Mouse (Mus musculus): ENCODE measurements around the gene Rbpj. TPM values are rescaled to one million over a fixed set of nuclear protein-coding genes. Genes with fewer than 3 reads are reported as not detected.
A peak's percentile ranks its signal among the peaks of the same experiment; 100 is the strongest.

Gene Rbpj
- total RNA-seq, 2 experiments from 2014 or later = 27.8 to 29.0 TPM

DNA sequence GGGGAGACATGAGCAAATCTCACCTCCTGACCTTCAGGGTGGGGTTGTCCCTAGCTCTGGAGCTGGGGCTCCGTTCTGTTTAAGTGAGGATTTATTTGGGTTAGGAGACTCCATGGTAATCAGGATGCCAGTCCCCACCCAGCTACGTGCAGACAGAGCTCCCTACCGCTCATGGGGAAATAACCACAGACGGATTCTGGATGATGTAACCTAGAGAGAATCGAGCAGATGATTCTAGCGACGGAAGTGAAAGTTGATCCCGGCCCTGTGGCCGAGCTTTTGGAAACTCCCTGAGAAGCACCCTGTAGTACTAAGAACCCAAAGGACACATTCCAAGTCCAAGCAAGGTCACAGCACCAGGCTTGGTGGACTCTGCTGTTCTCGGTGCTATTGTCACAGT, 43.5 kb downstream of the Rbpj start:
- DNase-seq (ENCODE audit: low spot score in 2 of 2) = no peak

DNA sequence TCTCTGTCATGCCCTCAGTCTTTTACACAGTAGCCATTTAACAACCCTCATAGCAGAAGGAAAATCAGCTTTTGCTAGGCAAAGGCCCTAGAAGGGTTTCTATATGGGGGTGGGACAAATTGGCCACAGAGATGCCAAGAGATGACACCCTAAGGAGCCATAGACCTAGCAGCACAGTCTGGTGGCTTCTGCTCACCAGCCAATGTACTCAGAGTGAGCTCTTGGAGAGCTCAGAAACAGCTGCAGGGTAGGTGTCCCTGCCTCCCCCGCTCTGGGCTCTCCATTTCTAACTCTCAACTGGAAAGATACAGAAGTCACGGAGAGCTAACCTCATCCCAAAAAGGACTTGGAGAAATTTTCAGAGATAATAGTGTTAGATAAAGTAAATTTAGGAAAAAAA, 44.0 kb downstream of the Rbpj start:
- peak; percentile 31 to 39 for DNase-seq (ENCODE audit: low spot score in 2 of 2)

DNA sequence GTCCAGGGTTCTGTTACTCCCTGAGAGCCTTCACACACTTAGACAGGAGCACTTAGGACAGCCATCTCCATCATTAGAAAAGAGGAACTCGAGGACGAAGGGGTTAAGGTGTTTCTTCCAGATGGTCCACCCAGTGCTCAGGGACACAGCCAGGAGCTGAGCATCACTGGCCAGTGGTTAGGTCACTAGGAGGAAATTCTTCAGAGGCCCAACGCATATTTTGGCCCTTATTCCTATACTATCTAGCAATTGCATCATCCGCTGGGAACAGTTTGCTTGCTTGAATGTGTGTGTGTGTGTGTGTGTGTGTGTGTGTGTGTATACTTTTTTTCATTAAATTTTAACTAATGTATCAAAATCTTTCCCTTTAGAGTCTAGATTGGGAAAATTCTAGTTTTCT, 45.5 kb downstream of the Rbpj start:
- DNase-seq (ENCODE audit: low spot score in 2 of 2) = no peak

DNA sequence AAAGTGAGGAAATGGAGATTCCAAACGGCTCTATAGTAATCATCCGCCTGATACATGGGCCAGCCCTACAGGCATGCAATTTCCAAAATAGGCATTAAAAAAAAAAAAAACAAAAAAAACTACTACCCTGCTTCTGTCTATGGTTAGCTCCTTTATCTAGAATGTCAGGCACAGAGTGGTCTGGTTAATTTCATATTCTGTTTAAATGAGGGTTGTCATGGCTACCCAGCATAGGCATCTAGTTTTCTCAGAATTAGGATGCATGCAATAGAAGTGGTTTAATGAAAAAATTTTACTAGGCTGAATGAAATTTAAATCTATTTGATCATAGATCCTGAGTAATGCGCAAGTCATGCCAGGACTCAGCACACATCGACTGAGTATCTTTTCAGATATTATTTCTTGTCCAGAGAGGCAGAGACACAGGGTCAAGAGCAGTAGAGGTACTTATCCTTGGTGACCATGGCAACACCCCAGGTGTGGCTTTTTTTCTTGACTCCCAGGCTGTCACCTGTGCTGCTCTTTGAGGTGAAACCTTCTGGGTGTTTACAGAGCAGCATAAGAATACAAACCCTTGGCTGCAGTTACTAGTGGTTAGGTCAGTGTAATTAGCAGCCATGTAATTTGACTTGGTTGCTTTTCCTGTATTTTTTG, 49.1 kb downstream of the Rbpj start:
- no peak for DNase-seq (ENCODE audit: low spot score in 2 of 2)

DNA sequence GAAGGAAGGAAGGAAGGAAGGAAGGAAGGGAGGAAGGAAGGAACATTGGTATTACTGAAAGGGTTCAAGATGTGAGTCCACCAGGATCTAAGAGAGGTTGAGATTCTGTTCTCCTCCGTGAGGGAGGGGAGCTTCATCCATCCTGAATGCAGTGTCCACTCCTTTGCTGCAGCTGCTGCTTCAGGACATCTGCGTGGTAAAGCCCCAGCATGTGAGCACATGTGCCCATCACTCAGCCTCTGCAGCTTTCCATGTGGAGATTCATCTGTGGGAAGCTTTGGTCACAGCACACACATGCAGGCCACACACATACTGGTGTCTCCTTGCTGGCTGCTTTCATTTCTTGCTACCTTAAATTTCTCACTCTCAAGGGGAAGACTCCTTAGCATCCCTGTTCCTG, 50.5 kb downstream of the Rbpj start:
- no peak for DNase-seq (ENCODE audit: low spot score in 2 of 2)

DNA sequence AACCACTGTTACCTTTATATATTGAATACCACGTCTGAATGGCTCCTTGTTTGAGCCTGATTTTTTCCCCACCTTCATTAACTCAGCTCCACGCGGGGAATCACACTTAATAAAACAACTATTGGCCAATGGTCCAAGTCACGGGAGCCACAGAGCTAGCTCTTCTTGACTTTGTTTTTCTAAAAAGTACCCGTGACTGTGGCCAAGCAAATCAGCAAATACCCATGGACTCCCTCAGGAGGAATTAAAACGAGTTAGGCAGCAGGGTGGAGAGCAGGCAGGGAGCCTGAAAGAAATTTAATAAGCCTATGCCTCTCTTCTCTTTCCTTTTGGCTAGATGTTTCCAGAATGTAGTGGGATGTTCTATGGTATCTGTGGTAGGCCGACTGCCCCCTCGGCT, 51.9 kb downstream of the Rbpj start:
- DNase-seq (ENCODE audit: low spot score in 2 of 2) = no peak

DNA sequence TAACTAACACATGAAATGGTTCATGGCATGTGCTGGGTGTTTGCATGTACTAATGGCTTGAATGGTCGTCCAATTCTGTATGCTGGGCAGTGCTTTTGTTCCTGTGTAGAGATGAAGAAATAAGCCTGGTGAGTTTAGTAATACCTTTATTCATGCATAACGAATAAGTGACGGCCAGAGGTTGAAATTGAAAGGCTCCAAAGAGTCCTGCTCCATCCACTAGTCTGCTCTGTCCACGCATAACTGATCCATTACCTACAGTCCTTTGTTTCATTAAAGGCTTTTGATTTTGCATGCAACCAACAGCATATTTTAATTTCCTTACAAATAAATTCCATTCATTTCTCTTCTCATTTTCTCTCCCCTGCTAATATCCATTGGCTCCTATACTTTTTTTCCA, 53.2 kb downstream of the Rbpj start:
- DNase-seq (ENCODE audit: low spot score in 2 of 2) = no peak

DNA sequence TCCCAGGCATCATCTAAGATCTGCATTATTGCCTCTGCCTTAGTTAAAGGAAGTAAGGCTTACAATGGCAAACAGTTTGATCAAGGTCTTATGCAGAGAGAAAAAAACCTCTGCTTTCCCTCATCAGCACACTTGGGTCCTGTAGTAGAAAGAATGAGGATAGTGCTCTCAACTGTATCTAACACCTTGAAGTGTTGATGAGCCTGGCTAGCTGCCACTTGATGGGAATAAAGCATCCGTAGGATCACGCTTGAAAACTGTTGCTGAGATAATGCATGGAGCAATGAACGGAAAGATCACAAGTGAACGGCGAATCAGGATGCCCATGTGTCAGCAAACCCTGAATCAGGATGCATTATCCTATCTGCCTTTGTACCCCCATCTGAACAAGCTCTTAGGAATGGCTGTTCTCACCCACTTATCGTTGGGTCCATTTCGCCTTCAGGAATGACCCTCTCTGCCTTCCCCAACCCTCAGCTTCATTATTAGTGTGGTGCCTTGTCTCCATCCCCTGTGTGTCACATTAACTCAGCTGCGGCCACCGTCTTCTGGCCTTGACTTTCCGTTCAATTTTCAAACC, 54.1 kb downstream of the Rbpj start:
- no peak for DNase-seq (ENCODE audit: low spot score in 2 of 2)

DNA sequence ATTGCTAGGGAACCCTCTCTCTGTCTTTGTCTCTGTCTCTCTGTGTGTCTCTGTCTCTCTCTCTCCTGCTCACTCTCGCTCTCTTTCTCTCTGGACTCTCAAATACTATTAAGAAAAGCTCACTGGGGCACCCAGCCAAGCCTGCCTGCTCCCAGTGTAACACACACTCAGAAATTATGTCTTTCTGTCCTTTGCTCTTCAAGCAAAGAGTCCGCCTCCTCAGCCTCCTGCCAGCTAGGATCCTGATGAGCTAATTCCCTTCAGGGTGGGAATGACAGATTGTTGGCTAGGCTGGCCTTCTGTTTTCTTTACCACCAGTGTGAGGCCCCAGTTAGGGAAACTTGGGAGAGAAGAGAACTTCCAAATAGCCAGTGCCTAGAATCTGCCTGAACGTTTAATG, 57.1 kb downstream of the Rbpj start:
- DNase-seq (ENCODE audit: low spot score in 2 of 2) = peak; percentile 29 to 51

DNA sequence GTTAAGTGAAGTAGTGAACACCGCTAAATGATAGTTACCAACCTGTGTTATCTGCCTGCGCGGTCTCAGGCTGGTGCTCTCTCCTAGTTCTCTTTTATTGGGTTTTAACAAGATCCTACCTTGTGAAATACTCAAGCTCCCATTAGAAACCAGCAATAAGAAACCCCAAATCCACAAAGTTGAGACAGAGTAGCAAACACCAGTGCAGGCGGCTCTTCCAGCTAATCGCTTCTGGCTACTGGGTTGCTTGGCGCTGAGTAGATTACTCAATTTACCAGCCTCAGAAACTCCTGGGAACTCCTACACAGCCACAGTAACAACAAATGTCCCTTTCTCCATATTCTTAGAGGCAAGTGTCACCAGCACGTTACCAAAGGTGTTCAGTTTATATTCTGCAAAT, 58.2 kb downstream of the Rbpj start:
- DNase-seq (ENCODE audit: low spot score in 2 of 2) = no peak

DNA sequence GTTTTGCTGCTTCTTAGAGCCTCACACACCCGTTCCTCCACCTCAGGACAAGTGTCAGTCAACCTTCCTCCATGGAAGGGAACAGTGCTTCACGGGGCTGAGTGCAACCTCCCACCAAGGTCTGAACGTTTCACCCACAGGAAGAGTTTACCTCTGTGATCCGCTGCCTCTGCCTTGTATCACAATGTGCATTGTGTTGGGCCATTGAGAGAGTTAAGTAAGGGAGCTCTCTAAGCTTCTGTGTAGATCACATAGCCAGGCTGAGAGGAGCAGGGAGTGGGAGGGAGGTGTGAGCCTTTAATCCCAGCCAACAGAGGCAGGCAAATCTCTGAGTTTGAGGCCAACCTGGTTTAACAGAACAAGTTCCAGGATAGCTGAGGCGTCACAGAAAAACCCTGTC, 58.9 kb downstream of the Rbpj start:
- DNase-seq (ENCODE audit: low spot score in 2 of 2) = no peak

DNA sequence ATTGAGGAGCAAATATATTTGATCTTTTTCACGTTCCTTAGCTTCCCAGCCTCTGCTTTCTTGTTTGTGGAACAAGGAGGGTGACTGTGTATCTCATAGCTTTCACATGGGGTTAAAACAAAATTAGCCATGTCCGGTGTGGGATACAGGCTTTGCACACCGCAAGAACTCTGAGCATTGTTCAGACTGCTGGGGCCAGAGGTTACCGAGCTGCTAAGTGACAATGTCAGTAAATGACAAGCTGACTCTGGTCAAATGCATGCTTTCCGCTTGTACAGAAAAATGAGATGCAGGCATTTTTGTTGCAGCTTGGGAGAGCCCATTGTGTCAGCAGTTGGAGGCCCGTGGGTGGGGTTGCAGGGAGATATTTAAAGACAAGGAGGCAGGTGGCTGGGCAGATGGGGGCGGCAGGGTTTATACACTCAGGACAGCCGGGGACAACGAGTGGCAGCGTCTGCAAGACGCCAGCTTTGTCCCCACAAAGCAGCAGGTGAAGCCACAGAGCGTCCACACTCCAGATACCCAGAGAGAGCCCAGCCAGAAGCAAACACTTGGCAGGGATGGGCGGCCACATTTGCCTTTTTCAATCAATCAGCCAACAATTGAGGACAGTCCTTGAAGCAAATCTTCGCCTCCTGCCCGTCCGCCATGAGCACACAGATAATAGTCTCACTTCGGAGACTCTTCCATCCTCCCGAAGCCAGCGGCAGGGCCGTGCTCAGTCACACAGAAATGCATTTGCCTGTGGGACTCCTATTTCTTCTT, 59.5 kb downstream of the Rbpj start:
- DNase-seq (ENCODE audit: low spot score in 2 of 2) = peak; percentile 72 to 86

DNA sequence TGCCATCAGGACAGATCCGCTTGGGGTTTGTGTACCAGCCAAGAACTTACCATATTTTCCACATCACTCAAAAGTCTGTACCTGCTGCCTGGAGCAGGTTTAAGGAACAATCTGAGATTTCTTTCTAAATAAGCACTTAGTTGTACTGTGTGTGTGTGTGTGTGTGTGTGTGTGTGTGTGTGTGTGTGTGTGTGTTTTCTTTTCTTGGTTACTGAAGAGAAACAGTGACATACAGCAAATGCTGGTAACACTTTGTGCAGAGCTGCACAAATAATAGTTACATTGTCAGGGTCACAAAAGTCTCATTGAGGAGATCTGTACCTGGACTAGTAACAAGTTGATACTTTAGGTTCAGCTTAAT, 60.1 kb downstream of the Rbpj start:
- DNase-seq (ENCODE audit: low spot score in 2 of 2) = no peak

DNA sequence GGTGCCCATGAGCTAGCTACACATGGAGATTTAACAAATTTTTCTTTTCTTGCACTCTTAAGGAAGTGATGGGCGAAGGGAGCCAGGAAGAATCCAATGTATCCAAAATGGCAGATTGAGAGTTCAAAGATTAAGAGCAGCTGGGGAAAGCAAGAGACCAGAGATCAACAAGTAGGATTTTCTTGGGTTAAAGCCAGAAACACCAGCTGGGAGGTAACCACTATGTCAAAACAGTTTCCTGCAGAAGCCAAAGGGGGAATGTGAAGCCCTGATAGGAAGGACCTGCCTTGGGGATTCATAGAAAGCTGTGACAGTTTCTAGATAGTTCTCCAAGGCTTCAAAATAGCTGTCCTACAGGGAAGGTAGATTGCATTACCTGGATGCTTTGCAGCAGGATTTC, 63.9 kb downstream of the Rbpj start:
- no peak for DNase-seq (ENCODE audit: low spot score in 2 of 2)

DNA sequence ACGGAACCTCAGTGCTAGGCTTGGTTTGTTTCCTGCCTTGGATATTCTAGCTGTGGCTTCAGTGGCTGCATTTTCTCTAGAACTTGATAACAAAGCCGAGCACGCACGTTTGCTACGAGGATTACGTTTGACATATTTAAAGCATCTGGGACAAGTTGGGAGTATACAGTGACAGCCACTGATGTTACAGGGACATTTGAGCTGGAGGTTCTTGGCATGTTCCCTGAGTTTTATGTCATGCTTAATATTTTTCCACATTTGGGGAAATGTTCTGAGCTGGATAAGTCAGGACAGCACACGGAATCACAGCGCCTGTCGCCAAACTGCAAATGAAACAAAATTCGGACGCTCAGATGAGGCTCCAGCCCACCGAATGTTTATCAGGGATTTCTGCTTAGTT, 69.1 kb downstream of the Rbpj start:
- DNase-seq (ENCODE audit: low spot score in 2 of 2) = no peak

DNA sequence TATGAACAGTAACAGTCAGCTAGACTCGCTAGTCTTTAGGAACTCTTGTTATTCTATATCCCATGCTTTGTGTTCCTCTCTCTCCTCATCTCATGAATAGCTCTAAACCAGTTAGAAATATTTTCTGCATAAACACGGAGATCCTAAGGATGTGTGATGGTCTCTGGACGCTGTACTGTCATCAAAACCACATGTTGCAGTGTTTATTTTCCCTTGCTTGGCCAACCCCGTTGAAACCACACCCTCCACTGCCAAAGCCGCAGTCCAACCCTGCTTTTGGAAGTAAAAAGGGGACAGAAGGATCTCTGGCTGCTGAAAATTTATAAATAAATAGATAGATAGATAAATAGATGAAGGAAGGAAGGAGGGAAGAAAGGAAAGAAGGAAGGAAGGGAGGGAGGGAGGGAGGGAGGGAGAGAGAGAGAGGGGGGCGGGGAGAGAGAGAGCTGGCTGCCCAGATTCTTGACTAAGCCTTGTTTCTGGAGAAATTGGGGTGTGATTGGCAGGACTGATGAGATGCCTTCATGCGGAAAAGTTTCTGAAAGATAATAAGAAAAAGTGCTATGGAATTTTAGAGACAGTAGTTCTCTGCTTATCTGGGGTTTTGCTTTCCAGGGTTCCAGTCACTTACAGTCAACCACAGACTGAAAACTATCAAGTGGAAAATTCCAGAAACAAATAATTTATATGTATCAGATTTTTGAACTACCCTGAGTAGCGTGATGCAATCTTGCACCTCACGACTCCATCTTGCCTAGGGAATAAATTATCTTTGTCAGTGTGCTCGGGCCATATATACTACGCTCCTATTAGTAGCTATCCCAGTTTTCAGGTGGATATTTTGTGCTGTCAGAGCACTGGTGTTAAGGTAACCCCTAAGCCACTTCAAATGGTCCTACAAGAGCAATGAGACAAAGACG, 70.9 kb downstream of the Rbpj start:
- no peak for DNase-seq (ENCODE audit: low spot score in 2 of 2)

DNA sequence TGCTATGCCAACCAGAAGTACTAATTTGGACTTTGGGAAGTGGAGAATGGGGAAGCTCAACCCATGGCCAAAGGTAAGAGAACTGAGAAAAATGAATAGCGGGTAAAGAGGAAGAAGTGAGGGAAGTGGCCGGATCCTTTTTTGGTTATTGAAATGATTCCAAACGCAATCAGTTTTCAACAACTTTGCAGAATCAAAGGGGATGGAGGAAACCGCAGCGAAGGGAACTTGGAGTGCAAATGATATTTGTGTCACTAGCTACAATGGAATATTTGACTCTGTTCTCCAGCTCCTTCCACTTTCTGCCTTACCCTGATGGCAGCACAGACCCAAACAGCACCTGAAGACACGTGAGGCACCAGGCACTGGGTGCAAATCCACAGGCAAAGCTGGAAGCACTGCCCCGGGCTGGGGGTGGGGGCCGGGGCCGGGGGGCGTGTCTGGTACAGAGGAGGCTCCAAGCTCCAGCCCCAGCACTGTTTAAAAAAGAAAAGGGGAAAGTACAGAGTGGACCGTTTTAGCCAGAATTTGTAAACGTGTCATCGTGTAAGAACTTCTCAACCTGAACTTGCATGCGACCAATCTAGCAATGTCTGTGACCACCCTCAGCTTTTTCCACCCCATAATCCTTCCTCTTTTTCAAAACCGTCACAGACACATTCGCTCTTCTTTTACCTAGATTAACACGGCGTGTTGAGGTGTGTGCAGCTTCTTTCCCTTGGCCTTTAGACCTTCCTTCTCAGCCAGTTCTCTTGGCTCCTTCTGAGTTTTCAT, 74.1 kb downstream of the Rbpj start:
- no peak for DNase-seq (ENCODE audit: low spot score in 2 of 2)

DNA sequence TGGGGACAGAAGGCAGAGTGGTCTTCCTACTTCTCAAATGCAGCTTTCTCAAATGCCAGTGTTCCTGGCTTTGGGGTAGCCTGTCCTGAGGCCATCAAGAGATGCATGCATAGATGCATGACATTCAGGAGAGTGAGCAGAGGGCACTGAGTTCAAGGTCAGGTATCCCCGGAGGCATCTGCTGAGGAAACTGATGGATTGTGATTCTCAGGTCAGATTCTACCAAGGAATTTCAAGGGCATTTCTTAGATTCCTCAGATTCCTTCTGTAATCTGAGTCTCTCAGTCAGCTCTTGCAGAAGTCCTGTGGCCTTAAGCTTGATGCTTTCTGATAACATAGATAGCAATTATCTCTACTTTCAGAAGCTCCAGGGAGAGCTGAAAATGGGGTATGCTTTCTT, 76.1 kb downstream of the Rbpj start:
- no peak for DNase-seq (ENCODE audit: low spot score in 2 of 2)

DNA sequence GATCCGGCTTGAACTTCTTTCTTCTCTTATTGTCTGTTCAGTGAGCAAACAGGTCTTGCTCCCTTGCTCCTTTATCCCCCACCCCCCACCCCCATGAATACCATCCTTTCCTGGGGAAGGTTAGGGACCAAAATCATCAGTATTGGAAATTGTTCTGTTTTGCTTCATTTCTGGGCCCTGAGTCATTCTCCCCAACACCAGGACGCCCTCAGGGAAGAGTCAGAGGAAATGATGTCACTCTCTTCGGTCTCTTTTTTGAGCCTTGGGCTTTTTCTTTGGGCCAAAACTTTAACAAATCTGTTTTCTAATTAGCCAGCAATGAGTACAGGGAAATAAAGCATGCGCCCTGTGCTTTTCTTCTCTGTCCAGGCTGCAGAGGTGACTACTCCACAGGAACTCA, 77.4 kb downstream of the Rbpj start:
- no peak for DNase-seq (ENCODE audit: low spot score in 2 of 2)

DNA sequence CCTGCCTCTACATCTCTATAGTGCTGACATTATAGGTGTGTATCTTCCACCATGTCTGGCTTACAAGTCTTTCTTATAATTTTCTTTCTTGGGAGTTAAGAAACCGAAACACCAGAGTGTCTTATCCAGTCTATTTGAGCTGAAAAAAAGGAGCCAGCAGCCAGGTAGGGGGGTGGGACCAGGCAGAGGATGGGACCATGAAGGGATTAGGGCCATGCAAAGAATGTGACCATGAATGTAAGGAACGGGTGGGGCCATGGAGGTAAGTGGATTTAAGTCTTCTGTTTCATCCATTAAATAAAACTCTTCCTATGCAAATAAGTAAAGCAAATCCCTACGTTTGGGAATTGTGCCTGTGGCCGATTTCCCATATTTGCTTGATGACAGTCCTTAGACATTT, 78.0 kb downstream of the Rbpj start:
- no peak for DNase-seq (ENCODE audit: low spot score in 2 of 2)

DNA sequence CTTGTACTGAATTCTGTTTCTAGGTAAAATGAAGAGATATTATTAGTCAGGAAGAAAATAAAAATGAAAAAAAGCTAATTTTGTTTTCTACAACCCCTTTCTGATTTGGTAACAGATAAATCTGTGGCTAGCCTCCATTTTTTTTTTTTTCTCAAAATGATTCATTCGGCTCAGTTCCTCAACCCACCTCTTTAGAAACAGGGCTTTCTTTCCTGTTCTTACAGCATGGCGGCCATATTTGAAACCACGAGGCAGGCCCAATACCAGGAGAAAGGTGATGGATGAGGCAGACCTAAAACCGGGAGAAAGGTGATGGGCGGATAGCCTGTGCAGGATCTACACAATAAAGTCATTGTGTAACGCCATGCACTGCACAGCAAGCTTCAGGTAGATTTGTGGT, 80.5 kb downstream of the Rbpj start:
- no peak for DNase-seq (ENCODE audit: low spot score in 2 of 2)

All from left cerebral cortex, adult 18-20 months (tissue).